Mouse (Mus musculus): Measurements from ENCODE around the gene Kcnk15. TPM values are rescaled to one million over a fixed set of nuclear protein-coding genes. Genes with fewer than 3 reads are reported as not detected.

Kcnk15 gene
- polyA plus RNA-seq, 1 experiment from 2014 or later, result not detected

- Histone ChIP-seq H3K4me2 (ENCODE audit: low read depth, low read length) (no peak overlapping the region), H3K27ac (ENCODE audit: low read length) (no peak overlapping the region), H3K4me1 (ENCODE audit: control insufficient read depth, insufficient read depth, low read length) (no peaks in the 10 kb centered on the region), H3K9me3 (replicated peaks; ENCODE audit: control insufficient read depth, low read length) (no peaks in the 10 kb centered on the region), H3K27me3 (ENCODE audit: control insufficient read depth, insufficient read depth, low read length) (no peaks in the 10 kb centered on the region), H3K9ac (ENCODE audit: low read length) (no peak overlapping the region), H3K4me3 (ENCODE audit: low read length) (no peak overlapping the region), H3K36me3 (ENCODE audit: control insufficient read depth, insufficient read depth) (no peaks in the 10 kb centered on the region)
- 24% methylated on average over 6 of the region's 6 CpGs for WGBS
- no peak for ATAC-seq (replicated peaks; ENCODE audit: extremely low read depth, insufficient read depth, low FRiP score)
Measured at GRCm38 (mm10) chr2:163889411-163889810, 36.0 kb downstream of the Kcnk15 start.

GRCm38 (mm10) chr2:163890586-163890985 is 37.1 kb downstream of the Kcnk15 start:
- 75% methylated on average over 11 of the region's 11 CpGs for WGBS
- no peak overlapping the region for H3K27ac ChIP-seq (ENCODE audit: low read length)
- no peak overlapping the region for H3K4me2 ChIP-seq (ENCODE audit: low read depth, low read length)
- H3K27me3 ChIP-seq (ENCODE audit: control insufficient read depth, insufficient read depth, low read length), result no peaks in the 10 kb centered on the region
- H3K9ac ChIP-seq (ENCODE audit: low read length), result no peak overlapping the region
- no peak overlapping the region for H3K4me3 ChIP-seq (ENCODE audit: low read length)
- H3K4me1 ChIP-seq (ENCODE audit: control insufficient read depth, insufficient read depth, low read length), result no peaks in the 10 kb centered on the region
- no peak for ATAC-seq (replicated peaks; ENCODE audit: extremely low read depth, insufficient read depth, low FRiP score)
- H3K9me3 ChIP-seq (replicated peaks; ENCODE audit: control insufficient read depth, low read length), result no peaks in the 10 kb centered on the region
- H3K36me3 ChIP-seq (ENCODE audit: control insufficient read depth, insufficient read depth), result no peaks in the 10 kb centered on the region

GRCm38 (mm10) chr2:163891271-163891670 is 37.8 kb downstream of the Kcnk15 start:
- ATAC-seq (replicated peaks; ENCODE audit: extremely low read depth, insufficient read depth, low FRiP score), result no peak
- no peaks in the 10 kb centered on the region for H3K4me1 ChIP-seq (ENCODE audit: control insufficient read depth, insufficient read depth, low read length)
- no peaks in the 10 kb centered on the region for H3K27me3 ChIP-seq (ENCODE audit: control insufficient read depth, insufficient read depth, low read length)
- H3K27ac ChIP-seq (ENCODE audit: low read length), result no peak overlapping the region
- WGBS, result 81% methylated on average over 11 of the region's 11 CpGs
- H3K4me2 ChIP-seq (ENCODE audit: low read depth, low read length), result no peak overlapping the region
- H3K36me3 ChIP-seq (ENCODE audit: control insufficient read depth, insufficient read depth), result no peaks in the 10 kb centered on the region
- no peak overlapping the region for H3K4me3 ChIP-seq (ENCODE audit: low read length)
- no peaks in the 10 kb centered on the region for H3K9me3 ChIP-seq (replicated peaks; ENCODE audit: control insufficient read depth, low read length)
- H3K9ac ChIP-seq (ENCODE audit: low read length), result no peak overlapping the region

GRCm38 (mm10) chr2:163893446-163894370 is 40.3 kb downstream of the Kcnk15 start:
- WGBS, result 56% methylated on average over 7 of the region's 7 CpGs
- H3K9ac ChIP-seq (ENCODE audit: low read length), result no peak overlapping the region
- H3K4me3 ChIP-seq (ENCODE audit: low read length), result no peak overlapping the region
- H3K4me2 ChIP-seq (ENCODE audit: low read depth, low read length), result no peak overlapping the region
- H3K27ac ChIP-seq (ENCODE audit: low read length), result no peak overlapping the region
- H3K9me3 ChIP-seq (replicated peaks; ENCODE audit: control insufficient read depth, low read length), result no peaks in the 10 kb centered on the region
- no peaks in the 10 kb centered on the region; the same call in 1 of the 2 replicates for H3K27me3 ChIP-seq (ENCODE audit: control insufficient read depth, insufficient read depth, low read length)
- ATAC-seq (replicated peaks; ENCODE audit: extremely low read depth, insufficient read depth, low FRiP score), result no peak
- H3K36me3 ChIP-seq (ENCODE audit: control insufficient read depth, insufficient read depth), result no peaks in the 10 kb centered on the region
- H3K4me1 ChIP-seq (ENCODE audit: control insufficient read depth, insufficient read depth, low read length), result no peaks in the 10 kb centered on the region

GRCm38 (mm10) chr2:163895156-163895555 is 41.7 kb downstream of the Kcnk15 start:
- no peak for ATAC-seq (replicated peaks; ENCODE audit: extremely low read depth, insufficient read depth, low FRiP score)
- Histone ChIP-seq H3K27ac (ENCODE audit: low read length) (no peak overlapping the region), H3K36me3 (ENCODE audit: control insufficient read depth, insufficient read depth) (no peaks in the 10 kb centered on the region), H3K4me1 (ENCODE audit: control insufficient read depth, insufficient read depth, low read length) (peaks cover 4% of the 10 kb centered on the region; the same call in 1 of the 2 replicates), H3K9me3 (replicated peaks; ENCODE audit: control insufficient read depth, low read length) (no peaks in the 10 kb centered on the region), H3K9ac (ENCODE audit: low read length) (no peak overlapping the region), H3K4me2 (ENCODE audit: low read depth, low read length) (no peak overlapping the region), H3K27me3 (ENCODE audit: control insufficient read depth, insufficient read depth, low read length) (no peaks in the 10 kb centered on the region; the same call in 1 of the 2 replicates), H3K4me3 (ENCODE audit: low read length) (no peak overlapping the region)
- WGBS, result 44% methylated on average over 2 of the region's 2 CpGs

- no peak overlapping the region for H3K9ac ChIP-seq (ENCODE audit: low read length)
- H3K27ac ChIP-seq (ENCODE audit: low read length), result no peak overlapping the region
- no peaks in the 10 kb centered on the region for H3K36me3 ChIP-seq (ENCODE audit: control insufficient read depth, insufficient read depth)
- WGBS, result 84% methylated on average over 7 of the region's 7 CpGs
- ATAC-seq (replicated peaks; ENCODE audit: extremely low read depth, insufficient read depth, low FRiP score), result no peak
- no peak overlapping the region for H3K4me3 ChIP-seq (ENCODE audit: low read length)
- H3K4me2 ChIP-seq (ENCODE audit: low read depth, low read length), result no peak overlapping the region
- peaks cover 6% of the 10 kb centered on the region; the same call in 1 of the 2 replicates for H3K4me1 ChIP-seq (ENCODE audit: control insufficient read depth, insufficient read depth, low read length)
- no peaks in the 10 kb centered on the region; the same call in 1 of the 2 replicates for H3K27me3 ChIP-seq (ENCODE audit: control insufficient read depth, insufficient read depth, low read length)
- no peaks in the 10 kb centered on the region for H3K9me3 ChIP-seq (replicated peaks; ENCODE audit: control insufficient read depth, low read length)
Measured at GRCm38 (mm10) chr2:163897026-163897425, 43.6 kb downstream of the Kcnk15 start.

- Histone ChIP-seq H3K36me3 (ENCODE audit: control insufficient read depth, insufficient read depth) (no peaks in the 10 kb centered on the region), H3K4me2 (ENCODE audit: low read depth, low read length) (no peak overlapping the region), H3K4me3 (ENCODE audit: low read length) (no peak overlapping the region), H3K9me3 (replicated peaks; ENCODE audit: control insufficient read depth, low read length) (no peaks in the 10 kb centered on the region), H3K27ac (ENCODE audit: low read length) (no peak overlapping the region), H3K27me3 (ENCODE audit: control insufficient read depth, insufficient read depth, low read length) (no peaks in the 10 kb centered on the region; the same call in 1 of the 2 replicates), H3K4me1 (ENCODE audit: control insufficient read depth, insufficient read depth, low read length) (peaks cover 6% of the 10 kb centered on the region; the same call in 1 of the 2 replicates), H3K9ac (ENCODE audit: low read length) (no peak overlapping the region)
- ATAC-seq (replicated peaks; ENCODE audit: extremely low read depth, insufficient read depth, low FRiP score), result no peak
- WGBS, result 70% methylated on average over 7 of the region's 7 CpGs
Measured at GRCm38 (mm10) chr2:163897988-163898535, 44.6 kb downstream of the Kcnk15 start.

GRCm38 (mm10) chr2:163899910-163900411 is 46.5 kb downstream of the Kcnk15 start:
- H3K36me3 ChIP-seq (ENCODE audit: control insufficient read depth, insufficient read depth), result no peaks in the 10 kb centered on the region
- ATAC-seq (replicated peaks; ENCODE audit: extremely low read depth, insufficient read depth, low FRiP score), result no peak
- WGBS, result 32% methylated on average over 14 of the region's 14 CpGs

GRCm38 (mm10) chr2:163901043-163901442 is 47.6 kb downstream of the Kcnk15 start:
- H3K4me1 ChIP-seq (ENCODE audit: control insufficient read depth, insufficient read depth, low read length), result peaks cover 6% of the 10 kb centered on the region; the same call in 1 of the 2 replicates

More at GRCm38 (mm10) chr2:163899910-163900411, 46.5 kb downstream of the Kcnk15 start:
- Histone ChIP-seq H3K4me1 (ENCODE audit: control insufficient read depth, insufficient read depth, low read length) (peaks cover 6% of the 10 kb centered on the region; the same call in 1 of the 2 replicates), H3K27me3 (ENCODE audit: control insufficient read depth, insufficient read depth, low read length) (no peaks in the 10 kb centered on the region; the same call in 1 of the 2 replicates), H3K4me2 (ENCODE audit: low read depth, low read length) (no peak overlapping the region), H3K27ac (ENCODE audit: low read length) (no peak overlapping the region), H3K4me3 (ENCODE audit: low read length) (no peak overlapping the region), H3K9ac (ENCODE audit: low read length) (no peak overlapping the region), H3K9me3 (replicated peaks; ENCODE audit: control insufficient read depth, low read length) (no peaks in the 10 kb centered on the region)

More at GRCm38 (mm10) chr2:163901043-163901442, 47.6 kb downstream of the Kcnk15 start:
- ATAC-seq (replicated peaks; ENCODE audit: extremely low read depth, insufficient read depth, low FRiP score), result no peak
- WGBS, result 74% methylated on average over 7 of the region's 7 CpGs
- no peak overlapping the region for H3K4me3 ChIP-seq (ENCODE audit: low read length)
- no peak overlapping the region for H3K27ac ChIP-seq (ENCODE audit: low read length)
- no peak overlapping the region for H3K4me2 ChIP-seq (ENCODE audit: low read depth, low read length)
- no peaks in the 10 kb centered on the region for H3K36me3 ChIP-seq (ENCODE audit: control insufficient read depth, insufficient read depth)
- no peak overlapping the region for H3K9ac ChIP-seq (ENCODE audit: low read length)
- no peaks in the 10 kb centered on the region; the same call in 1 of the 2 replicates for H3K27me3 ChIP-seq (ENCODE audit: control insufficient read depth, insufficient read depth, low read length)
- H3K9me3 ChIP-seq (replicated peaks; ENCODE audit: control insufficient read depth, low read length), result no peaks in the 10 kb centered on the region

Data from heart, embryonic 16.5 days (tissue).